Mouse (Mus musculus) midbrain, embryonic 16.5 days (tissue): Measurements from ENCODE around the gene Cisd3. TPM values are rescaled to one million over a fixed set of nuclear protein-coding genes. Genes with fewer than 3 reads are reported as not detected.
"Not testable (repeated sequence)": the region's sequence is repeated elsewhere in the genome, so short reads cannot be mapped to it uniquely, and the experiment has no call there.

Experiments used
- ATAC-seq: fragments of 200-750 bp; cut with Nextera tagmentation; 2 replicates; pipeline ENCODE4 v1.8.0; 2017; ENCODE audit warnings: moderate TSS enrichment
- H3K27ac ChIP-seq: fragments of 300-500 bp; sonication (generic); 2 replicates; pipeline ENCODE4 v1.5.1; 2014; ENCODE audit warnings: mild to moderate bottlenecking, low read length, mixed read lengths
- H3K27me3 ChIP-seq: fragments of 300-500 bp; sonication (generic); 2 replicates; pipeline ENCODE4 v1.6.1; 2014; ENCODE audit warnings: low read depth, low read length, mixed read lengths; ENCODE audit not compliant: control insufficient read depth, insufficient read depth
- H3K36me3 ChIP-seq: fragments of 300-500 bp; sonication (generic); 2 replicates; pipeline ENCODE4 v1.6.1; 2014; ENCODE audit warnings: mild to moderate bottlenecking, low read length, moderate library complexity, mixed read lengths; ENCODE audit not compliant: control insufficient read depth, insufficient read depth
- H3K4me1 ChIP-seq: fragments of 300-500 bp; sonication (generic); 2 replicates; pipeline ENCODE4 v1.6.1; 2014; ENCODE audit warnings: mild to moderate bottlenecking, low read length, mixed read lengths; ENCODE audit not compliant: control insufficient read depth, insufficient read depth
- H3K4me2 ChIP-seq: fragments of 300-500 bp; sonication (generic); 2 replicates; pipeline ENCODE4 v1.6.1; 2014; ENCODE audit warnings: mild to moderate bottlenecking, low read length, mixed read lengths
- H3K4me3 ChIP-seq: fragments of 300-500 bp; sonication (generic); 2 replicates; pipeline ENCODE4 v1.5.1; 2014; ENCODE audit warnings: low read depth, mild to moderate bottlenecking, low read length, moderate library complexity, mixed read lengths
- H3K9ac ChIP-seq: fragments of 300-500 bp; sonication (generic); 2 replicates; pipeline ENCODE4 v1.6.1; 2014; ENCODE audit warnings: low read depth, low read length, mixed read lengths
- H3K9me3 ChIP-seq: fragments of 300-500 bp; sonication (generic); replicated peaks from 2 replicates; pipeline ENCODE4 v1.6.1; 2014; ENCODE audit warnings: mild to moderate bottlenecking, low read length, mixed read lengths; ENCODE audit not compliant: control insufficient read depth, poor library complexity, severe bottlenecking
- WGBS: fragments of 180-500 bp; shearing (Covaris S2); extraction: QIAGEN DNeasy Blood & Tissue Kit; methylation state at CpG from one replicate; pipeline ENCODE4 v1.1.7; 2014; 5-methylcytosine and 5-hydroxymethylcytosine counted together
- polyA plus RNA-seq: library from polyadenylated mRNA; unstranded; fragments of >200 nt; fragmentation: Nextera tagmentation; extraction: Ambion mirVana; gene quantifications from 2 replicates; pipeline ENCODE4 v1.2.1, GENCODE M21; 2015

The Cisd3 gene
- polyA plus RNA-seq, 1 experiment from 2014 or later = 29.8 TPM

DNA sequence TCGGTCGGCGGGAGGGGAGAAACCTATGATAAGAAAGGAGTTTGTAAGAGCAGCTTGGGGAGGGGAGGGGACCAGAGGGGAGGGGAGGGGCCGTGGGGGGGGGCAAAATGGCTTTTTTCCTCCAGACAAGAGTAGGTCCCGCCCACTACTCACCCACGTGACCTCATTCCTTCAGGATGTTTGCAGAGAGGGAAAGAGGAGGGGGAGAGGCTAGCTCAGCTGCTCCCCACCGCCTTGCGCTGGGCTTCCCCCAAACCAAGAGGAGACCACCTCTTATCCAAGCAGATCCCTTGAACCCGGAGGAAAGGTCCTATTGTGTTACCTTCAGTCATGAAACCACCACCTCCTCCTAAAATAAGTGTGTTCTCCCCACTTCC, 14.0 kb downstream of the Cisd3 start:
- peak overlapping the region; percentile 88 for H3K4me3 ChIP-seq
- ATAC-seq = 0 out of 2 replicates have a peak, but pooled peaks have one; percentile 13
- peak overlapping the region; percentile 76 for H3K4me2 ChIP-seq
- peaks cover 51% of the 10 kb centered on the region for H3K4me1 ChIP-seq
- H3K27ac ChIP-seq = peak overlapping the region; percentile 98
- H3K9ac ChIP-seq = peak overlapping the region; percentile 94
- WGBS = 0% methylated on average over 6 of the region's 9 CpGs
- no peaks in the 10 kb centered on the region for H3K9me3 ChIP-seq
- H3K27me3 ChIP-seq = no peaks in the 10 kb centered on the region
- H3K36me3 ChIP-seq = no peaks in the 10 kb centered on the region

GRCm38 (mm10) chr11:97700003-97700745, 14.5 kb downstream of the Cisd3 start, which contains the start of gene Pcgf2:
Gene Pcgf2, minus strand, starts transcription at chr11:97700497.
- peak within 1 kb of the TSS; percentile 88 for H3K4me3 ChIP-seq
- ATAC-seq = no peak
- peak within 1 kb of the TSS; percentile 98 for H3K27ac ChIP-seq
- no peaks in the 10 kb centered on the region for H3K9me3 ChIP-seq
- H3K9ac ChIP-seq = peak within 1 kb of the TSS; percentile 94
- under 1% methylated on average over 85 of the region's 85 CpGs for WGBS
- peak within 1 kb of the TSS; percentile 76 for H3K4me2 ChIP-seq
- H3K27me3 ChIP-seq = no peaks in the 10 kb centered on the region
- H3K36me3 ChIP-seq = no peaks in the 10 kb centered on the region
- H3K4me1 ChIP-seq = peaks cover 48% of the 10 kb centered on the region

- Histone ChIP-seq H3K27ac (peak overlapping the region; percentile 98), H3K27me3 (no peaks in the 10 kb centered on the region), H3K4me2 (peak overlapping the region; percentile 66), H3K4me3 (peak overlapping the region; percentile 88), H3K9me3 (no peaks in the 10 kb centered on the region), H3K9ac (peak overlapping the region; percentile 94), H3K4me1 (peaks cover 40% of the 10 kb centered on the region), H3K36me3 (no peaks in the 10 kb centered on the region)
- 17% methylated on average over 30 of the region's 30 CpGs for WGBS
- ATAC-seq = no peak
Observed at GRCm38 (mm10) chr11:97700746-97701580, 15.3 kb downstream of the Cisd3 start.

GRCm38 (mm10) chr11:97701581-97702392, 16.2 kb downstream of the Cisd3 start:
- peaks cover 32% of the 10 kb centered on the region for H3K4me1 ChIP-seq
- H3K4me3 ChIP-seq = peak overlapping the region; percentile 88
- peak overlapping the region; percentile 94; the same call in 1 of the 2 replicates for H3K9ac ChIP-seq
- 44% methylated on average over 15 of the region's 15 CpGs for WGBS
- peak overlapping the region; percentile 66 for H3K4me2 ChIP-seq
- no peak for ATAC-seq
- H3K9me3 ChIP-seq = no peaks in the 10 kb centered on the region
- peaks cover under 1% of the 10 kb centered on the region for H3K36me3 ChIP-seq
- H3K27ac ChIP-seq = peak overlapping the region; percentile 98
- H3K27me3 ChIP-seq = no peaks in the 10 kb centered on the region

DNA sequence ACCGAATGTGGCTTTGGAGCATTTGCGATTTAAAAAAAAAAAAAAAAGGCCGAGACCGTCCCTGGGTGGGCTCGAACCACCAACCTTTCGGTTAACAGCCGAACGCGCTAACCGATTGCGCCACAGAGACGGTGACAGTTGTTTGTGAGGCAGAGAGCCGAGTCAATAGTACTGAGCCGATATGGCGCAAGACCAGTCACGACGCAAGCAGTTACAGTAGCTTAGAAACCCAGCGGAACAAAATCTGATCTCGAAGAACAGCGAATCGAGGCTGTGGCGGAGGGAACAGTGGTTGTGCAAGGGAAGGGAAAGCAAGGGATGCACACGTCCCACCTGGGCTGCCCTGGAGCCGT, 16.7 kb downstream of the Cisd3 start:
- ATAC-seq = peak; percentile 9
- H3K36me3 ChIP-seq = peaks cover 7% of the 10 kb centered on the region
- peak overlapping the region; percentile 52 for H3K4me3 ChIP-seq
- H3K27me3 ChIP-seq = no peaks in the 10 kb centered on the region
- peak overlapping the region; percentile 90 for H3K27ac ChIP-seq
- H3K4me2 ChIP-seq = peak overlapping the region; percentile 66
- no peaks in the 10 kb centered on the region for H3K9me3 ChIP-seq
- peak overlapping the region; percentile 78 for H3K9ac ChIP-seq
- WGBS = under 1% methylated on average over 24 of the region's 24 CpGs
- H3K4me1 ChIP-seq = peaks cover 26% of the 10 kb centered on the region

DNA sequence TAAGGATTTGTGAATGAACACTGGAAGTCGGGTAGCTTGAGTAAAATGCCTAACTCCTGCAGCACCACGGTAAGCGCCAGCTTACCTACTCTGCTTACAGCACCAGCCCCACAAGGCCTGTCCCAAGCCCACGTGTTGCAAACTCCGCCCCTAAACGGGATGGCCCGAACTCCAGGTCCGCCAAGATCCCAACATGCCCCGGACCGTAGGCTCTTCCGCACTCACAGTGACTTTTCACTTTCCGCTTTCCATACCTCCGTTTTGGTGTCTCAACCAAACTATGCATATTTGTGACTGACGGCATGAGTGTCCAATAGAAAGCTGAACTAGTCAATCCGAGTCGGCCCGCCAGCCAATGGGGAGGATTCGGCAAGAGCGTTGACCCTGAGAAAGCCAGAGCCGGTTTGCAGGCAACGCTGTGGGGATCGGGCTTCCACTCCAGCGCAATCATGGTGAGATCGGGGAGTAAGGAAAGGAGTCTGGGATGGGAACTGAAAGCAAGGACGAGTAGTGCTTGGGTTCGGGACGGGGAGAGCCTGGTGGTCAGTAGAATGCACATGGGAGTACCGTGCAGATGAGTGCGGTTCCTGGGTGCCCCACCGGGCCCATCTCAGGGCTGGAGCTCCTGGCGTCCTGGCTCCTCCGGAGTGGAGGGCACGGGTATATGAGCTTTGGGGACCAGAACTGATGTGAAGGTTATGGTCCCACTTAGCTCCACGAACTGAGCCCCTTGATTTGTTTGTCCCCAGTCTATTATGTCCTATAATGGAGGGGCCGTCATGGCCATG, 17.6 kb downstream of the Cisd3 start, which contains the start of gene Psmb3:
Gene Psmb3 (plus strand): TSS at position 361 of the 788 bp plus-strand sequence.
- H3K9me3 ChIP-seq = no peaks in the 10 kb centered on the region
- no peaks in the 10 kb centered on the region for H3K27me3 ChIP-seq
- peak within 1 kb of the TSS; percentile 52 for H3K4me3 ChIP-seq
- under 1% methylated on average over 35 of the region's 35 CpGs for whole genome bisulfite sequencing
- peak within 1 kb of the TSS; percentile 78 for H3K9ac ChIP-seq
- H3K4me1 ChIP-seq = peaks cover 23% of the 10 kb centered on the region
- peaks cover 9% of the 10 kb centered on the region for H3K36me3 ChIP-seq
- peak within 1 kb of the TSS; percentile 90 for H3K27ac ChIP-seq
- peak within 1 kb of the TSS; percentile 80 for H3K4me2 ChIP-seq
- peak; percentile 92 for ATAC-seq

DNA sequence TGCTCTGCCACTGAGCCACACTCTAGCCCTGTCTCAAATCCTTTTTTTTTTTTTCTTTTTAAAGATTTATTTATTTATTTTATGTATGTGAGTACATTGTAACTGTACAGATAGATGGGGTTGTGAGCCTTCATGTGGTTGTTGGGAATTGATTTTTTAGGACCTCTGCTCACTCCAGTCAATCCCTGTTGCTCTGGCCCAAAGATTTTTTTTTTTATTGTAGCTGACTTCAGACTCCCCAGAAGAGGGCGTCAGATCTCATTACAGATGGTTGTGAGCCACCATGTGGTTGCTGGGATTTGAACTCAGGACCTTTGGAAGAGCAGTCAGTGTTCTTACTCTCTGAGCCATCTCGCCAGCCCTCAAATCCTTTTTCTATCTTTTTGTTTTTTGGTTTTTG, 24.4 kb downstream of the Cisd3 start:
- ATAC-seq, H3K4me2 ChIP-seq, H3K4me1 ChIP-seq, H3K9me3 ChIP-seq, H3K4me3 ChIP-seq, H3K9ac ChIP-seq, H3K27me3 ChIP-seq, H3K27ac ChIP-seq: not testable (repeated sequence)
- H3K36me3 ChIP-seq = peaks cover 30% of the 10 kb centered on the region
- WGBS = 81% methylated on average over 2 of the region's 2 CpGs
